Mouse (Mus musculus): ENCODE measurements around the gene Hs6st1.

GRCm38 (mm10) chr1:36052672-36053071 is 15.5 kb upstream of the Hs6st1 start:
- no peak for TF ChIP-seq POLR2A (IDR thresholded peaks at IDR 0.05; ENCODE audit: insufficient read length, low read depth)
- TF ChIP-seq TCF12 (IDR thresholded peaks at IDR 0.05; ENCODE audit: insufficient read depth, poor library complexity, severe bottlenecking) = no peak

All from myocyte (in vitro differentiated cells).